Mouse (Mus musculus) megakaryocyte, embryonic 14.5 days (primary cell): Measurements from ENCODE around the gene Trappc1.

Experiments
- FLI1 ChIP-seq: IDR thresholded peaks from 2 replicates; pipeline ENCODE4 v1.6.1; 2012; ENCODE audit warnings: low read length, inconsistent platforms, mixed read lengths
- GATA1 ChIP-seq: IDR thresholded peaks from 3 replicates; pipeline ENCODE4 v1.6.1; 2012; ENCODE audit warnings: mixed read lengths, low read length, inconsistent platforms, borderline replicate concordance

DNA sequence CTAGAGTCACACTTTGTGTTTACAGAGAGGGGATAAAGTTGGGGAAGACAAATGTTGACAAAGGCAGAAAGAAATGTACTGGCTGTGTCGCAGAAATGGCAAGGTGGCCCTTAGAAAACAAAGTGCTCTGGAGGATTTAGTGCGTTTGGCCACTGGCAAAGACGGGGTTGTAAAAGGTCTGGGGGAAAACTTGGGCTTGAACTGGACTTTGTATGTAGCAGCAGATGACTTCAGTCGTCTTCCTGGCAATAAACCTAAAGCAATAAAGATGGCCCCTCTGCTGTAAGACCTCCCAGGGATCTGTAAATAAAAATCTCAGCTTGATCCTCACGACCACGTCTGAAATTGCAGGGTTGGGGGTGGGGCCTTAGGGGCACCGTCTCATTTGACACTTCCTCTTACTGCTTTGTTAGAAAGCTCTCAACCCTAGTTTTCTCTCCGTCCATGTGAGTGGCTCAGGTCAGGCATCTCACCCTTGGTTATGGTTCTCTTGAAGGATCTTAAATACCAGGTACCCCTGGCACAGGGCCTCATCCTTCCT is 9.0 kb downstream of the Trappc1 start:
- no peak for TF ChIP-seq GATA1
- TF ChIP-seq FLI1 = no peak
